Mouse (Mus musculus): Measurements from ENCODE around the gene Wtip. TPM values are rescaled to one million over a fixed set of nuclear protein-coding genes. Genes with fewer than 3 reads are reported as not detected.
"Not testable (repeated sequence)": the region's sequence is repeated elsewhere in the genome, so short reads cannot be mapped to it uniquely, and the experiment has no call there.

Wtip gene
- 7.1 and 10.0 TPM in 2 replicates for polyA plus RNA-seq (2012; rRNA removed)

DNA sequence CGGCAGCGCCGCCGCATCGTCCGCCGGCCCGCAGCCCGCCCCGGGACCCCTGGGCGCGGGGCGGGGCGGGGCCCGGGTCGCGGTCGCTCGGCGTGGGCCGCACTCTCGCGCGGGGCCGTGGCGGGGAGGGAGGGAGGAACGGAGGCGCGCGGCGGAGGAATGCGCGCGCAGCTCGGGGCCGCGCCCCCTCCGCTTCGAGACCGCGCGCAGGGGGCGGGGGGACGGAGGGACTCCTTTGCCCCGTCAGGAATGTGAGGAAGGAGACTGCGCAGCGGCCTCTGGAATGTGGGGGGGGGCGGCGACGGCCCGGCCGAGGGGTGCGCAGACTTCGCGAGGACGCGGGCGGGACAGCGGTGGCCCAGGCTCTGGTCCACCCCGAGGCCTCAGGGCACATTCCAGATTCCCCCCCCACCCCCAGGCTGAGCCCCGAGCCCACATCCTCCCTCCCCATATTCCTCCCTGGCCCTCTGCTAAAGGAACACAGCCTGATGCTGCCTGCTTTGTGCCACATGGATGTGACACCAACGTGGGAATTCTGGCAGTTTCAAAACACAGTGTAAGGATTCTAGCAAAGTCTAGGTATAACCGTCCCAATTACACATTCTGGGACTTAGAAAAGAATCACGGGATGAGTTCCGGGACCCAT lies at the start of gene Wtip:
Wtip (minus strand) TSS at position 152 of the 646 bp plus-strand sequence.
- TF ChIP-seq CTCF (IDR thresholded peaks at IDR 0.05; ENCODE audit: extremely low read depth, insufficient read depth, insufficient read length, insufficient replicate concordance) = no peak
- DNase-seq (ENCODE audit: low read depth in 1 of 2, low spot score in 2 of 2) = peak in 1 of 2 experiments; percentile 5
- H3K4me3 ChIP-seq (ENCODE audit: extremely low read depth, insufficient read depth, insufficient read length) = peak within 1 kb of the TSS; percentile 36; the same call in 1 of the 2 replicates
- peaks cover 14% of the 10 kb centered on the region for H3K27me3 ChIP-seq (ENCODE audit: control insufficient read depth, insufficient read depth, low read length)
- H3K36me3 ChIP-seq (ENCODE audit: control insufficient read depth, insufficient read depth, low read length) = no peaks in the 10 kb centered on the region
- 11% methylated on average over 35 of the region's 65 CpGs for WGBS
- H3K27ac ChIP-seq (ENCODE audit: insufficient read depth, low read length) = no peak within 1 kb of the TSS
- H3K4me1 ChIP-seq (ENCODE audit: control insufficient read depth, insufficient read depth, insufficient read length) = no peaks in the 10 kb centered on the region; the same call in 1 of the 2 replicates

DNA sequence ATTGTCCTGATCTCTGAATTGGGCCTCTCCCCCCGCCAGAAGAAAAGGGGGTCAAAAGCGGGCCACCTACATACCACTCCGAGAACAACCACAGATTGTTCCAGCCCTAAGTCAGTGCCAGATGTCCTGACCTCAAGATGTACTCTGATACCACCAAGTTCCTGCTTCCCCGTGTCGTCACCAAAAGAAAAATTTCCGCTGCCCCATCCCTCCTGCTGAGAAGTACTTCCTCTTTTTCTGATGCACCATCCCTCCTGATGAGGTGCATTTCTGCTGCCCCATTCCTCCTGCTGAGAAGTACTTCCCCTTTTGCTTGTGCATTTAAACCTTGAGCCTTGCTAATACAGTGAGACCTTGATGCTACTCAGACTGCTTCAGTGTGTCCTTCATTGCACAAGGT lies 43.2 kb upstream of the Wtip start:
- H3K36me3 ChIP-seq (ENCODE audit: control insufficient read depth, insufficient read depth, low read length); H3K27me3 ChIP-seq (ENCODE audit: control insufficient read depth, insufficient read depth, low read length); H3K27ac ChIP-seq (ENCODE audit: insufficient read depth, low read length); H3K4me3 ChIP-seq (ENCODE audit: extremely low read depth, insufficient read depth, insufficient read length); H3K4me1 ChIP-seq (ENCODE audit: control insufficient read depth, insufficient read depth, insufficient read length); DNase-seq (ENCODE audit: low read depth in 1 of 2, low spot score in 2 of 2): not testable (repeated sequence)
- WGBS = 90% methylated on average over 6 of the region's 6 CpGs

DNA sequence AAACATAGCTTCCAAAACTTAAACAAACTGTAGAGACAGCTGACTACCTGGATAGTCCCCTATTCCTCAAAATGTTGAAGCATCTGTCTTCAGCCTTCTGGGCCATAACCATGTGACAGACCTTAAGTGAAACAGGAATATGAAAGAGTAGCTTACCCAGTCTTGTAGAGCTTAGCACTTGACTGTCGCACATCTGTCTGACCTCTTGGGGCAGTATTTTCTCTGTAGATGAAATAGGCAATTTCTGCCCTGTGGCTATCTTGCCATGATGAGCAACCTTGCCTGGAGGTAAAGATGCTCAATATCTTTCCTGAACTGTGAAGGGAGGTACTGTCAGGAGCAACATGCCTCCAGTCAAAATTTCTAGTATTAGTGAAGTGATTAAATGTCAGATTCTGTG lies 39.2 kb upstream of the Wtip start:
- Histone ChIP-seq H3K4me1 (ENCODE audit: control insufficient read depth, insufficient read depth, insufficient read length) (no peaks in the 10 kb centered on the region; the same call in 1 of the 2 replicates), H3K27ac (ENCODE audit: insufficient read depth, low read length) (no peak overlapping the region), H3K27me3 (ENCODE audit: control insufficient read depth, insufficient read depth, low read length) (no peaks in the 10 kb centered on the region), H3K4me3 (ENCODE audit: extremely low read depth, insufficient read depth, insufficient read length) (no peak overlapping the region), H3K36me3 (ENCODE audit: control insufficient read depth, insufficient read depth, low read length) (no peaks in the 10 kb centered on the region)
- TF ChIP-seq CTCF (IDR thresholded peaks at IDR 0.05; ENCODE audit: extremely low read depth, insufficient read depth, insufficient read length, insufficient replicate concordance) = no peak
- TF ChIP-seq POLR2A (IDR thresholded peaks at IDR 0.05; ENCODE audit: low read depth, low read length) = no peak
- DNase-seq (ENCODE audit: low read depth in 1 of 2, low spot score in 2 of 2) = no peak
- 76% methylated on average over 1 of the region's 1 CpGs for WGBS

DNA sequence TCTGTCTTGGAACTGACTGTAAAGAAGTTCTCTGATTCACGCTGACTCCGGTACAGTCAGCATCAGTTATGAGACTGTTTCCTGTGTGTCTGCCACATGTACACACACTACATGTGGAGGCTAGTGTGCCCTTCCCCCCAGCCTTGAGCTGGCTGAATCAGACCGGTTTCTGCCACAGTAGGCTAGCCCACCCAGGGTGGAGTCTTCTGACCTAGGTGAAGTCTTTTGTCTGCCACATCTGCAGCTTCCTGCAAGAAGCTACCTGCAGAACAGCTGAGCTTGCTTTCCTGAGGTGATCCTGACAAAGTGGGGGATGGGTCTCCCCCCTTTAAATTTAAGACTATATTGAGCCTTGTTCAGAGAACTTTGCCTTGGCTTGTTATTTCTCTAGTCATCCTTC lies 36.4 kb upstream of the Wtip start, which contains the start of gene Uba2:
Uba2 (minus strand) TSS at position 146 of the 400 bp plus-strand sequence.
- WGBS = 88% methylated on average over 3 of the region's 3 CpGs

DNA sequence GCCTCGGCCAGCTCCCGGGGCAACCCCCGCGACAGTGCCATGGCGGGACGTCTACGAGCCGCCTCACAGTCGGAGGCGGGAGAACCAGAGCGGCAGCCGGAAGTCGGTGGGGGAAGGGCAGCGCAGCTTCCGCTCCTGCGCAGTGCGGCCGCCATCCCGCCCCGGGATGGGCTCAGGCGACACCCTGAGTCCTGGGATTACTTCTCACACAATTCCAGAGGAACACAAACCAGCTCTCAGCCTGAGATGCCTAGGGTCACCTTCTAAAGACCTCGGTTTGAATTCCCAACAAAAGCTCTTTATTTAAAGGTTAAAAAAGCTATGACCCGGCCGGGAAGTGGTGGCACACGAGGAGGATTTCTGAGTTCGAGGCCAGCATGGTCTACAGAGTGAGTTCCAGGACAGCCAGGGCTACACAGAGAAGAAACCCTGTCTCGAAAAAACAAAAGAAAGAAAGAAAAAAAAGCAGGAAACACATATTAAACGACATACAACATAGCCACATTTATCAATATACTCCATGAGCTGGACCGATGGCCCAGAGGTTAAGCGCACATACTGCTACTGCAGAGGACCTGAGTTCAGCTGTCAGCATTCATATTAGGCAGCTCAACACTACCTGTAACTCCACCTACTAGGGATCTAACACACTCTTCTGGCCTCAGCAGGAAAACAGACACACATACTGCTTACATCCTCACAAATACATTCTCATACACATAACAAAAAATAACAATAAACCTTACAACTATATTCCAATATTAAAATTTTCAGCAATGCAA lies 35.6 kb upstream of the Wtip start:
- H3K4me3 ChIP-seq (ENCODE audit: extremely low read depth, insufficient read depth, insufficient read length) = peak overlapping the region; percentile 98
- no peaks in the 10 kb centered on the region for H3K27me3 ChIP-seq (ENCODE audit: control insufficient read depth, insufficient read depth, low read length)
- WGBS = 12% methylated on average over 29 of the region's 30 CpGs
- DNase-seq (ENCODE audit: low read depth in 1 of 2, low spot score in 2 of 2) = peak; percentile 54 to 85
- peaks cover 3% of the 10 kb centered on the region; the same call in 1 of the 2 replicates for H3K36me3 ChIP-seq (ENCODE audit: control insufficient read depth, insufficient read depth, low read length)
- H3K4me1 ChIP-seq (ENCODE audit: control insufficient read depth, insufficient read depth, insufficient read length) = no peaks in the 10 kb centered on the region; the same call in none of the 2 replicates
- peak; percentile 73 for TF ChIP-seq POLR2A (IDR thresholded peaks at IDR 0.05; ENCODE audit: low read depth, low read length)
- TF ChIP-seq CTCF (IDR thresholded peaks at IDR 0.05; ENCODE audit: extremely low read depth, insufficient read depth, insufficient read length, insufficient replicate concordance) = no peak
- H3K27ac ChIP-seq (ENCODE audit: insufficient read depth, low read length) = peak overlapping the region; percentile 81

More for the DNA sequence above, 36.4 kb upstream of the Wtip start, which contains the start of gene Uba2:
- Histone ChIP-seq H3K4me1 (ENCODE audit: control insufficient read depth, insufficient read depth, insufficient read length) (no peaks in the 10 kb centered on the region; the same call in none of the 2 replicates), H3K36me3 (ENCODE audit: control insufficient read depth, insufficient read depth, low read length) (0 out of 2 replicates have a peak, but pooled peaks cover 1% of the 10 kb centered on the region), H3K27ac (ENCODE audit: insufficient read depth, low read length) (peak within 1 kb of the TSS; percentile 81; the same call in 1 of the 2 replicates), H3K4me3 (ENCODE audit: extremely low read depth, insufficient read depth, insufficient read length) (peak within 1 kb of the TSS; percentile 98), H3K27me3 (ENCODE audit: control insufficient read depth, insufficient read depth, low read length) (no peaks in the 10 kb centered on the region)
- TF ChIP-seq CTCF (IDR thresholded peaks at IDR 0.05; ENCODE audit: extremely low read depth, insufficient read depth, insufficient read length, insufficient replicate concordance) = no peak
- no peak for TF ChIP-seq POLR2A (IDR thresholded peaks at IDR 0.05; ENCODE audit: low read depth, low read length)
- DNase-seq (ENCODE audit: low read depth in 1 of 2, low spot score in 2 of 2) = no peak

DNA sequence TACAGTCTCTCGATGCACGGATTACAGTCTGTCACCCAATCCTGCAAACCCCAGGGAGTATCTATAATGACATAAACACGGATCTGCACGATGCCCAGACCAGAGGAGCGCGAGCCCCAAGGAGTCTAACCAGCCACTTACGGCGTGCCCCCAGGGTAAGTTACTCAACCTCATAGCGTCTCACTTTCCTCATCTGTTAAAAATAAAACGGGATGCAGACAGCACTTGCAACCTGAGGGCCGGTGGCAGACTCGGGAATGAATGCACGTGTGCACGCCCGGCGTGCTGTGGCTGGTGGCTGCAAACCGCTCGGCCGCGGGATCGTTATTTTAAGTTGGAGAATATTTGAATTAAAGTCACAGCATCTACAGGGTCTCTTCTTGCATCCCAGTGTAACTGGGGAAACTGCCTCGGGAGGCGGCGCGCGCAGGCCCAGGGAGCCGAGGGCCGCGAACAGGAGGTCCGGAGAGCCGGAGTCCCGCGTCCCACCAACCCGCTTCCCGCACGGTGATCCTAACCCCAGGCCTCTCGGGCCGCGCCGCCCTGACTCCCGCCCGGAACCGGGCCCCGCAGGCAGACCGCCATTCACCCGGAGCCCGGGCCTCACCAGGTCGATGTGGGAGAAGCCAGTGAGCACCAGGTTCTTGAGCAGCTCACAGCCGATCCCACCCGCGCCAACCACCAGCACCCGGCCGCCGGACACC lies 34.9 kb upstream of the Wtip start:
- TF ChIP-seq POLR2A (IDR thresholded peaks at IDR 0.05; ENCODE audit: low read depth, low read length) (no peak), CTCF (IDR thresholded peaks at IDR 0.05; ENCODE audit: extremely low read depth, insufficient read depth, insufficient read length, insufficient replicate concordance) (no peak)
- Histone ChIP-seq H3K27ac (ENCODE audit: insufficient read depth, low read length) (peak overlapping the region; percentile 81), H3K36me3 (ENCODE audit: control insufficient read depth, insufficient read depth, low read length) (peaks cover 6% of the 10 kb centered on the region), H3K27me3 (ENCODE audit: control insufficient read depth, insufficient read depth, low read length) (no peaks in the 10 kb centered on the region), H3K4me1 (ENCODE audit: control insufficient read depth, insufficient read depth, insufficient read length) (no peaks in the 10 kb centered on the region; the same call in none of the 2 replicates), H3K4me3 (ENCODE audit: extremely low read depth, insufficient read depth, insufficient read length) (peak overlapping the region; percentile 98)
- under 1% methylated on average over 52 of the region's 54 CpGs for WGBS
- no peak for DNase-seq (ENCODE audit: low read depth in 1 of 2, low spot score in 2 of 2)
